Mouse (Mus musculus): ENCODE results near the gene Shisa5. TPM values are rescaled to one million over a fixed set of nuclear protein-coding genes. Genes with fewer than 3 reads are reported as not detected.

Shisa5 gene
- total and polyA plus RNA-seq, 3 experiments: 41.0 to 71.7 TPM; not detected in 1

DNA sequence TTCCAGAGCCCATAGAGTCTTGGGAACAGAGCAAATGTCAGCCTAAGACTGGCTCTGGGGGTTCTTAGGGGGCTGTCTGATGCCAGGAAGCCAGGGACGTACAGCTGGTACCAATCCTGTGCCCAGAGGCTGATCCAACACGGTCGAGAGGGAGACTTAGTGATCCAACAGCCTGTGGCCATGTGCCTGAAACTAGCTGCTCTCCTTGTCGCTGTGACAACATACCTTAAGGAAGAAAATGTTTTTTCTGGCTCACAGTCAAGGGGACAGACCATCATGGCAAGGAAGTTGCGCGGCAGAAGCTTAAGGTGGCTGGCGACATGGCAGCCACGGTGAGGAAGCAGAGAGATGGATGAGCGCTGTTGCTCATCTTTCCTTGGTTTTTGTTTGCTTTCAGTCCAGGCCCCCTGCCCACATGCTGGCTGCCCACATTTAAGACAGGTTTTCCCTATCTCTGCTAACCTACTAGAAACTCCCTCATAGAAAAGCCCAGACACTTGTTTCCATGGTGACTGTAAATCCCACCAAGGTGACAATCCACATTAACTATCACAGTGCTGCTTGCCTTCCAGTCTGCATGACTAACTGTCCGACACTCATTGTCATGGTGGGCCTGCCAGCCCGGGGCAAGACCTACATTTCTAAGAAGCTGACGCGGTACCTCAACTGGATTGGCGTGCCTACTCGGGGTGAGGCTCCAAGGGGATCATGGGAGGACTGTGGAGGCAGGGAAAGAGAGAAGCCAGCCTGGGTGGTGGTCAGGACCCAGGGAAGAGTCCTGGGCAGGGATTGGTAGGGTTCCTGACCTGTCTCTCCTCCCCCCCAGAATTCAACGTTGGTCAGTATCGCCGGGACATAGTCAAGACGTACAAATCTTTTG is 39.8 kb upstream of the Shisa5 start:
- Histone ChIP-seq H3K27ac (ENCODE audit: control insufficient read depth, low read depth, low read length) (peak overlapping the region; percentile 77), H3K9ac (ENCODE audit: control insufficient read depth, low read depth, low read length, poor library complexity, severe bottlenecking) (peak overlapping the region; percentile 63), H3K27me3 (ENCODE audit: control insufficient read depth in 1 of 2, insufficient read depth in 2 of 2, low read length in 2 of 2) (no peaks in the 10 kb centered on the region), H3K79me2 (ENCODE audit: control insufficient read depth, insufficient read depth, low read length, poor library complexity) (no peaks in the 10 kb centered on the region), H3K36me3 (ENCODE audit: control insufficient read depth in 1 of 2, insufficient read depth in 2 of 2, low read length in 2 of 2) (peaks cover 0 to 22% of the 10 kb centered on the region in 2 experiments; a peak in 2 of 4 replicates), H3K9me3 (replicated peaks; ENCODE audit: insufficient read depth, low read length) (no peaks in the 10 kb centered on the region), H3K4me3 (ENCODE audit: control insufficient read depth in 1 of 2, insufficient read depth in 1 of 2, low read depth in 2 of 2, low read length in 2 of 2) (peak overlapping the region; percentile 45 to 49), H3K4me1 (ENCODE audit: control insufficient read depth in 1 of 2, insufficient read depth in 2 of 2, low read length in 2 of 2) (peaks cover 8 to 31% of the 10 kb centered on the region in 2 experiments)
- TF ChIP-seq NELFE (IDR thresholded peaks at IDR 0.05; ENCODE audit: low read depth, low read length) (0 out of 2 replicates have a peak, but pooled peaks have one; percentile 32), POLR2A (IDR thresholded peaks at IDR 0.05; ENCODE audit: control insufficient read depth in 1 of 2, insufficient read depth in 1 of 2, low read depth in 1 of 2, low read length in 2 of 2, poor library complexity in 1 of 2) (0 out of 4 replicates have a peak, but pooled peaks of 1 of the 2 experiments have one; percentile 48), ZC3H11A (IDR thresholded peaks at IDR 0.05; ENCODE audit: low read depth, low read length) (no peak), POLR2AphosphoS5 (IDR thresholded peaks at IDR 0.05; ENCODE audit: borderline replicate concordance, low read depth, low read length) (no peak), EP300 (IDR thresholded peaks at IDR 0.05; ENCODE audit: low read depth in 1 of 2, low read length in 2 of 2) (no peak), TBP (IDR thresholded peaks at IDR 0.05; ENCODE audit: low read depth, low read length) (no peak), HCFC1 (IDR thresholded peaks at IDR 0.05; ENCODE audit: low read depth, low read length) (no peak), ZKSCAN1 (IDR thresholded peaks at IDR 0.05; ENCODE audit: low read depth, low read length) (no peak), MEF2A (IDR thresholded peaks at IDR 0.05; ENCODE audit: extremely low read depth, insufficient replicate concordance, low read depth, low read length, poor library complexity, severe bottlenecking) (no peak), ELF1 (IDR thresholded peaks at IDR 0.05; ENCODE audit: low read depth, low read length) (no peak)
- no peak for DNase-seq (ENCODE audit: low read depth, low spot score)

DNA sequence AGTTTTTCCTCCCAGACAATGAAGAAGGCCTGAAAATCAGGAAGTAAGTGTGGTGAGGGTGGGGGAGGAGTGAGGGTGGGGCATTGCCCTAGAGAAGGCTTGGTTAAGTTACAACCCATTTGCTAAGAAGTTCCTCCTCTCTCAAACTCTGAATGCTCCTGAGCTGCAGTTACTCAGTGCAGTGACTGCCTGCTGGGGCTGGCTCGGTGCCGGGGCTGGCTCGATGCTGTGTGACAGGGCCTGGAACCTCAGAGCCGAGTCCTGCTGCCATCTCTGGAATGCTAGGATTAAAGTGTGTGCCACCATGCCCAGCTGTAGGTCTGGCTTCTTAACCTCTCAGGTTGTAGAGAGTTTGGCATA is 39.2 kb upstream of the Shisa5 start:
- peak overlapping the region; percentile 45 to 49 for H3K4me3 ChIP-seq (ENCODE audit: control insufficient read depth in 1 of 2, insufficient read depth in 1 of 2, low read depth in 2 of 2, low read length in 2 of 2)

More for the DNA sequence above, 39.2 kb upstream of the Shisa5 start:
- Histone ChIP-seq H3K36me3 (ENCODE audit: control insufficient read depth in 1 of 2, insufficient read depth in 2 of 2, low read length in 2 of 2) (peaks cover 0 to 22% of the 10 kb centered on the region in 2 experiments; a peak in 2 of 4 replicates), H3K9me3 (replicated peaks; ENCODE audit: insufficient read depth, low read length) (no peaks in the 10 kb centered on the region), H3K79me2 (ENCODE audit: control insufficient read depth, insufficient read depth, low read length, poor library complexity) (no peaks in the 10 kb centered on the region), H3K9ac (ENCODE audit: control insufficient read depth, low read depth, low read length, poor library complexity, severe bottlenecking) (peak overlapping the region; percentile 63), H3K27me3 (ENCODE audit: control insufficient read depth in 1 of 2, insufficient read depth in 2 of 2, low read length in 2 of 2) (no peaks in the 10 kb centered on the region), H3K27ac (ENCODE audit: control insufficient read depth, low read depth, low read length) (peak overlapping the region; percentile 77), H3K4me1 (ENCODE audit: control insufficient read depth in 1 of 2, insufficient read depth in 2 of 2, low read length in 2 of 2) (peaks cover 8 to 31% of the 10 kb centered on the region in 2 experiments)
- DNase-seq (ENCODE audit: low read depth, low spot score): peak; percentile 92
- TF ChIP-seq SMC3 (IDR thresholded peaks at IDR 0.05; ENCODE audit: low read depth, low read length) (no peak), HCFC1 (IDR thresholded peaks at IDR 0.05; ENCODE audit: low read depth, low read length) (no peak), ELF1 (IDR thresholded peaks at IDR 0.05; ENCODE audit: low read depth, low read length) (peak; percentile 82), MAX (IDR thresholded peaks at IDR 0.05; ENCODE audit: low read length) (0 out of 2 replicates have a peak, but pooled peaks have one; percentile 13), MYC (IDR thresholded peaks at IDR 0.05; ENCODE audit: low read depth, low read length) (no peak), UBTF (IDR thresholded peaks at IDR 0.05; ENCODE audit: borderline replicate concordance, insufficient read depth, low read depth, low read length) (no peak), BHLHE40 (IDR thresholded peaks at IDR 0.05; ENCODE audit: borderline replicate concordance, low read depth, low read length) (no peak), GABPA (IDR thresholded peaks at IDR 0.05; ENCODE audit: low read depth, low read length) (no peak), MXI1 (IDR thresholded peaks at IDR 0.05; ENCODE audit: low read depth, low read length) (0 out of 2 replicates have a peak, but pooled peaks have one; percentile 20), NRF1 (IDR thresholded peaks at IDR 0.05; ENCODE audit: insufficient read depth, low read depth, low read length, poor library complexity, severe bottlenecking) (no peak), MAZ (IDR thresholded peaks at IDR 0.05; ENCODE audit: low read depth, low read length) (peak; percentile 85; the same call in 1 of the 2 replicates), ZMIZ1 (IDR thresholded peaks at IDR 0.05; ENCODE audit: low read depth, low read length) (no peak), POLR2A (IDR thresholded peaks at IDR 0.05; ENCODE audit: control insufficient read depth in 1 of 2, insufficient read depth in 1 of 2, low read depth in 1 of 2, low read length in 2 of 2, poor library complexity in 1 of 2) (peak in 1 of 2 experiments; percentile 38; a peak in 2 of 4 replicates), ZNF384 (IDR thresholded peaks at IDR 0.05; ENCODE audit: low read depth, low read length) (no peak), ZKSCAN1 (IDR thresholded peaks at IDR 0.05; ENCODE audit: low read depth, low read length) (no peak), ETS1 (IDR thresholded peaks at IDR 0.05; ENCODE audit: low read depth, low read length) (no peak), TBP (IDR thresholded peaks at IDR 0.05; ENCODE audit: low read depth, low read length) (no peak), POLR2AphosphoS5 (IDR thresholded peaks at IDR 0.05; ENCODE audit: borderline replicate concordance, low read depth, low read length) (no peak), TCF12 (IDR thresholded peaks at IDR 0.05; ENCODE audit: low read depth, low read length) (no peak), RCOR1 (IDR thresholded peaks at IDR 0.05; ENCODE audit: low read depth, low read length) (peak; percentile 45; the same call in 1 of the 2 replicates), GATA1 (IDR thresholded peaks at IDR 0.05; ENCODE audit: low read depth, low read length) (no peak), E2F4 (IDR thresholded peaks at IDR 0.05; ENCODE audit: borderline replicate concordance, low read depth, low read length) (no peak), SIN3A (IDR thresholded peaks at IDR 0.05; ENCODE audit: low read length) (peak; percentile 52; the same call in 1 of the 2 replicates)

Data from MEL (cell line).